Mouse (Mus musculus): Measurements from ENCODE around the gene Spic.

- TF ChIP-seq POLR2A (IDR thresholded peaks at IDR 0.05; ENCODE audit: low read depth, low read length), result no peak
- TF ChIP-seq CTCF (IDR thresholded peaks at IDR 0.05; ENCODE audit: extremely low read depth, insufficient read length, insufficient replicate concordance, low read depth, low read length), result no peak
Measured at GRCm38 (mm10) chr10:88708671-88709523, 24.1 kb upstream of the Spic start.

All from small intestine, adult 2 months (tissue).